Mouse (Mus musculus) small intestine, adult 2 months (tissue): ENCODE measurements around the gene AL732309.1.

Source experiments
- CTCF ChIP-seq: fragments of 200-500 bp; IDR thresholded peaks from 2 replicates; pipeline ENCODE4 v1.5.1; 2012; ENCODE audit warnings: low read depth, mild to moderate bottlenecking, control low read depth, inconsistent platforms, low read length, moderate library complexity, mixed read lengths; ENCODE audit not compliant: insufficient replicate concordance, insufficient read length; ENCODE audit errors: extremely low read depth
- POLR2A ChIP-seq: fragments of 200-500 bp; IDR thresholded peaks from 2 replicates; pipeline ENCODE4 v1.6.1; 2012; ENCODE audit warnings: low read depth, mild to moderate bottlenecking, control low read depth, inconsistent platforms, low read length, moderate library complexity

DNA sequence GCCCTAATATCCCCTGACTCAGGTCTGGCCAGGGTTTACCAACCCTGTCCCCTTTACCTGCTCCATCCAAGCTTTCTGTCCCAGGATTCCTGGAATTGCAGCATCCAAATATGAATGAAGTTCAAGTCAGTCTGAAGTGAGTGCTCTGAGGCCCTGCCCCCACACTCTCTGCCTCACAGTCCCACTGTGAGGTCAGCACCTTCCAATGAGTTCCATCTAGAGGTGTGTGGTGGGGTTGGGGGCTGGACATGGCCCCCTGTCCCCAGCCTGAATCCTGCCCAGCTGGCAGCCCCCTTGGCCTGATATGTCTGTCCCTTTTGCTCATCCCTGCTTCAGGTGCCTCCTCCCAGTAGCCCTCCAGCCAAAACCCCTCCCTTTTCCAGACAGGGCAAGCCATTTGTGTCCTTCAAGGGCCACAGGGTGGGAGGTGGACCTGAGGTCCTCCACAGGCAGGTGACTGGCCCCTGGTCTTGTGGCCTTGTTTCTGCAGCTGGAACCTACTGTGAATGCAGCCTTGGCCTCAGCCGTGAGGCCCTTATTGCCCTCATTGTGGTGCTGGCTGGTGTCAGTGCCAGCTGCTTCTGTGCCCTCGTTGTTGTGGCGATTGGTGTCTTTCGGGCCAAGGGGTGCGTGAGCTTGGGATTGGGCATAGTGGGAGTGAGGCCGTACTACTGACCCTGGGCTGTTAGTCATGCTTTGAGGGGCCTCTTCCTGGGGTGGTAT lies 41.4 kb upstream of the AL732309.1 start, which contains the start of gene Tmem210:
- TF ChIP-seq CTCF: no peak
- TF ChIP-seq POLR2A: no peak
